Mouse (Mus musculus) heart, postnatal 0 days (tissue): Measurements from ENCODE around the gene Fam102b.

Experiments
- CTCF ChIP-seq: IDR thresholded peaks from 2 replicates; pipeline ENCODE4 v1.5.1; 2016; ENCODE audit warnings: antibody characterized with exemption, control low read depth, low read depth
- EP300 ChIP-seq: IDR thresholded peaks from 2 replicates; pipeline ENCODE4 v1.6.1; 2016; ENCODE audit warnings: antibody characterized with exemption, low read depth

DNA sequence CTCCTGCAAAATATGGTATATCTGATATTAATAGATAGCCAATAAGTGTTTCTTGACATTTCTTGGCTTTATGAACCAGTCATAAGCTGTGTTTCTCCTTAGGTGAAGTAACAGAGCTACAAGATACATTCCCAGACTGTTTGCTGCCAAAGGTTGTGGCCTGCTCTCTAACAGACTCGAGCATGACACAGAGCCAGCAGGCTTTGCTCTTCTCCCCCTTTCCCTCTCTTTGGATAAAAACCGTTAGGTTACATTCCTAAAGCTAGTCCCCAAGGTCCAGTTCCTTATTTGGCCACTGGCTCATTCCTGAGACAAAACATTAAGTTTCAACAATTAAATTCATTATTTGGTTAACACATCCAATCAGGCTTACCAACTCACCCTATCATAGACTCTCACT is 4.9 kb upstream of the Fam102b start:
- TF ChIP-seq CTCF = no peak
- no peak for TF ChIP-seq EP300
